Mouse (Mus musculus) thymus, adult 2 months (tissue): ENCODE results near the gene Uvssa.

Source experiments
- CTCF ChIP-seq: fragments of 200-500 bp; IDR thresholded peaks from 2 replicates; pipeline ENCODE4 v1.5.1; 2012; ENCODE audit warnings: mild to moderate bottlenecking, control low read depth, low read length, moderate library complexity, borderline replicate concordance; ENCODE audit not compliant: control insufficient read depth, poor library complexity, insufficient read depth; ENCODE audit errors: extremely low read depth
- POLR2A ChIP-seq: fragments of 200-500 bp; IDR thresholded peaks from 2 replicates; pipeline ENCODE4 v1.6.1; 2012; ENCODE audit warnings: mild to moderate bottlenecking, low read length, control low read depth, moderate library complexity; ENCODE audit not compliant: control insufficient read depth, poor library complexity, insufficient read depth; ENCODE audit errors: extremely low read depth

DNA sequence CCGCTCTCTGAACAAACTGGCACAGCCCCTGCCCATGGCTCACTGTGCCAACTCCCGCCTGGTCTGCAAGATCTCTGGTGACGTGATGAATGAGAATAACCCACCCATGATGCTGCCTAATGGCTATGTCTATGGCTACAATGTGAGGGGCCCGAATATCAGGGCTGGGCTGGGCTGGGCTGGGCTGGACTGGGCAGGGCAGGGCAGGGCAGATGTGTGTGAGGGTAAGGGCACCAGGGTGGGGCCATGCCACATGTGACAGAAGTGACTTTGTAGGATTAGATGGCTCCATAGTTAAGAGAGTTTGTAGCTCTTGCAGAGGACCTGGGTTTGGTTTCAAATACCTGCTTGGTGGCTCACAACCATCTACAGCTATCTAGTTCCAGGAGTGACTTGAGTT, 6.7 kb upstream of the Uvssa start:
- TF ChIP-seq CTCF = no peak
- no peak for TF ChIP-seq POLR2A
